Mouse (Mus musculus) left cerebral cortex, postnatal 10 days (tissue): ENCODE data around the gene Fam189a1. TPM values are rescaled to one million over a fixed set of nuclear protein-coding genes. Genes with fewer than 3 reads are reported as not detected.

Experiments used
- DNase-seq, 2 experiments: peaks; one replicate each; pipeline ENCODE4 v3.0.0; 2021 to 2022; ENCODE audit warnings: low spot score in 2 of 2, mixed read lengths in 1 of 2; ENCODE audit errors: extremely low spot score in 1 of 2
- intact Hi-C: fragments of 180-260 bp; cut with DNase I; formaldehyde crosslinking; loops from one replicate; pipeline ENCODE4 v1.15.1; 2025
- total RNA-seq, 2 experiments: library from RNA; stranded (reverse); gene quantifications; 2 replicates each; pipeline ENCODE4 v1.2.3; 2021

The Fam189a1 gene
- total RNA-seq, 2 experiments from 2014 or later = 52.2 to 59.0 TPM

- DNase-seq = no peak
- intact Hi-C loops = loop anchor here (10.0 kb wide), 1 partner anchor 285 kb away; the partner anchor contains the start of gene Fam189a1
Observed at GRCm38 (mm10) chr7:64869549-64870065, 286.8 kb downstream of the Fam189a1 start.

GRCm38 (mm10) chr7:64863538-64863937 is 292.8 kb downstream of the Fam189a1 start:
- intact Hi-C loops = no loop called here
- no peak for DNase-seq

- intact Hi-C loops = no loop called here
- no peak for DNase-seq
Observed at GRCm38 (mm10) chr7:64862978-64863377, 293.4 kb downstream of the Fam189a1 start.

DNA sequence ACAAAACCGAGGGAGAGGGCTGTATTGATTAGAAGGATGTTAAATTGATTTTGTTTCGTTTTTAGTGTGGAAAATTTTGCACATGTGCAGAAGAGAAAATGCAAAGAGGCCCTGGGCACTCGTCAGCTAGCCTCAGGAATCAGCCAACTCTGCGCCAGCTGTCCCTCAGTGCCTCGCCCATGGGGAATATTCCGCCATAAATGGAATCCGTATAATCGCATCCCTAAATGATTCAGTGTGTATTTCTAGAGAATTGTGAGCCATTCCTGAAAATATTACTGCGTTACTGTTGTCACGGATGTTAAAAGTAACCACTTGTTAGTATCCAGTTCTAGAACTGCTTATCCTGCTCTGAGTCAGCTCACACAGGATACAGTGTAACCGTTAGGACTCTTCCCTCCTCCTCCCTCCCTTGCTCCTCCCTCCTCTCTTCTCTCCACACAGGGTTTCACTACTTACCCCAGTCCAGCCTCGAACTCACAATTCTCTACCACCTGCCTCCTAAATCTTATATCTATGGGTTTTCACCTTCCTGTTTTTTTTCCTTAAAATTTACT is 299.8 kb downstream of the Fam189a1 start:
- intact Hi-C loops = no loop called here
- no peak for DNase-seq

DNA sequence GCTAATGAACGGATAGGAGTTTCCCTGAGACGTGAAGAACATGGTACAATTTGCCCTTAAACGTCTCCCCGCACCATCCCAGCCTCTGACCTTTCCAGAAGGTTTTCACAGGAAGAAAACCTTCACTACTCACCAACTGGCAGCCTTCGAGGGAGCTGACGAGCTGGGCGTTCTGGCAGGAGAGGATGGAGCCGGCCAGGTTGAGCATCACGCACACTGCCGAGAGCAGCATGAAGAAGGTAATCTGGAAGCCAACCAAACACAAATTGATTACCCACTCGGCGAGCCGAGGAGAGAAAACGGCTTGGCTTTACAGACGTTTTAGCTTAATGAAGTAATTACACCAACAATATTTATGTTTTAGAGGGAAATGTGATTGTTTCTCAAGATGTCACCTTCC is 300.4 kb downstream of the Fam189a1 start:
- intact Hi-C loops = no loop called here
- DNase-seq = no peak

DNA sequence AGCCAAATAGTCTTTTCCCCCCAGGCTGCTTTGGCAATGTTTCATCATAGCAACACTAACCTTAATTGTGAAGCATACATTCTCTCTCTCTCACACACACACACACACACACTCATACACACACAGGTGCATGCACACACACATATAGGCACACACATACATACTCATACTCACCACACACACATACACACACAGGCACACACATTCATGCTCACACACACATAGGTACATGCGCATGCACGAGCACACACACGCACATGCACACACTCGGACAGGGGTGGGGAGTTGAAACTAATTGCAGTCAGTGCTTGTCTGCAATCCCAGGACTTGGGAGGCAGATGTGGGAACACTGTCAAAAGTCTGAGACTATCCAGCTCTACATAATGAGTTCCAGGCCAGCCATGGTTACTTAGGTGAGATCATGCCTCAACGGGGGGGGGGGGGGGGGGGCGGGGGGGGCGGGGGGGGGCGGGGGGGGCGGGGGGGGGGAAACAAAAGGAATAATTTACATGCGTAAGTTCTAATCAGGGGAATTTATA is 300.9 kb downstream of the Fam189a1 start:
- intact Hi-C loops = no loop called here
- no peak for DNase-seq

DNA sequence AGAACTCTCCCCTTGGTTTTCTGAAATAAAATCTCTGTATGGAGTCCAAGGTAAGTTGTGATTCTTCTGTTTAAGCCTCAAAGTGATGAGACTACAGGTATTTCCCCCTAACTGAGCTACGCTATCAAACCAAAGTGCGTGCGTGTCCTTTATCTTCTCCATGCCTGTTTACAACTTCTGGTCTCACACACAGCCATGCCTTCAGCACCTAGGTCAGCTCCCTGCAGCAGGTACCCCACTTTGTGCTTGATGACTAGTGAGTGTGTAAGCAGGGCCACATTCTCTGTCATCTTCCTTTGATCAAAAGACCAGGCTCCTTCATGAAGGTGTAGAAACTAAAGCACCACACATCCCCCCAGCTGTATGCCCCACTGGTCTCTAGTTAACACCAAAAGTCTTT is 305.6 kb downstream of the Fam189a1 start:
- DNase-seq = no peak
- intact Hi-C loops = no loop called here

- no peak for DNase-seq
- intact Hi-C loops = no loop called here
Observed at GRCm38 (mm10) chr7:64847366-64847899, 308.9 kb downstream of the Fam189a1 start.

DNA sequence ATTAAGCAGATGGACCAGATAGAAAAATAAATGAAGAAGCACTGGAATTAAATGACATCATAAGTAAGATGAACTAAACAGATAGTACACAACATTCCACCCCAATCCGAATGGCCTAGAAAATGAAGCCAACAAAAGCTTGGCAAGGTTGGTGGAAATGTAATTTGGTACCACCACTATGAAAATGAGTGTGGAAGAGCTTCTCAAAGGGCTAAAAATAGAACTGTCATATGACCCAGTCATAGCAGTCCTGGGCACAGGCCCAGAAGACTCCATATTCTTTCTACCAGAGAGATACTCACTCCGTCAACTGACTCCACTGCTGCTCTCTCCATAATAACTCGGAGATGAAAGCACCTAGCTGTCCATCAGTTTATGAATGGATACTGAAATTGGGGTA is 310.3 kb downstream of the Fam189a1 start:
- DNase-seq = no peak
- intact Hi-C loops = no loop called here

- no peak for DNase-seq
- intact Hi-C loops = no loop called here
Observed at GRCm38 (mm10) chr7:64840946-64841659, 315.3 kb downstream of the Fam189a1 start.

DNA sequence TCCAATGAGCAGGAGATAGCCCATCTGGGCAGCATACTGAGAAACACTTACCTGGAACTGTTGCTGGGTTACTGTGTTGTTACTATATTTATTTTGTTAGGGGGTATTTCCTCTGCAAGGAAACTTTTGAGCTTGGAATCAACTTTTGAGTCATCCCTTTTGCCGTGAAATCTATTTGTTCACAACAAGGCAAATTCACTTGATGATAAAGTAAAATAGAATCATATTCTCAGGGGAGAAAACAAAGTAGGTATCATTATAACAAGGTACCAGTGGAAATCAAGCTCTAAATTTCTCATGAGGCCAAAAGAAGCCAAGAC is 315.8 kb downstream of the Fam189a1 start:
- intact Hi-C loops = no loop called here
- DNase-seq = no peak

GRCm38 (mm10) chr7:64839801-64840575 is 316.4 kb downstream of the Fam189a1 start:
- intact Hi-C loops = no loop called here
- peak; percentile 47 to 64 for DNase-seq

DNA sequence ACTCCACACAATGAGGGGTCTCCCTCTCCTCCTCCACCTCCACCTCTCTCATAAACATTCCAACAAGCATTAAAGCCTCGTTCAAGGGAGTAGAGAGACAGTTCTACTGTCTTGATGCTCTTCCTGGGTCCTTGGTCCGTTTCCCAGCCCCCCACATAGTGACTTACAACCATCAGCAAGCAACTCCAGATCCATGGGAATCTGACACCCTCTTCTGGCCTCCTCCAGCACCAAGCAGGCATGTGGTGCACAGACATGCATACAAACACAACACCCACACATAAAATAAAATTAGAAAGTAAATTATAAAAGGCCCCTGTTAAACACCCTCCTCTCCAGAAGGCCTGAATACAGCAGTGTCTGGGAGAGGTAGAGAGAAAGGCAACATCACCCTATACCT is 317.1 kb downstream of the Fam189a1 start:
- intact Hi-C loops = no loop called here
- no peak for DNase-seq

GRCm38 (mm10) chr7:64830214-64830995 is 326.0 kb downstream of the Fam189a1 start:
- intact Hi-C loops = no loop called here
- no peak for DNase-seq

- intact Hi-C loops = no loop called here
- DNase-seq = no peak
Observed at GRCm38 (mm10) chr7:64821081-64821480, 335.3 kb downstream of the Fam189a1 start.

DNA sequence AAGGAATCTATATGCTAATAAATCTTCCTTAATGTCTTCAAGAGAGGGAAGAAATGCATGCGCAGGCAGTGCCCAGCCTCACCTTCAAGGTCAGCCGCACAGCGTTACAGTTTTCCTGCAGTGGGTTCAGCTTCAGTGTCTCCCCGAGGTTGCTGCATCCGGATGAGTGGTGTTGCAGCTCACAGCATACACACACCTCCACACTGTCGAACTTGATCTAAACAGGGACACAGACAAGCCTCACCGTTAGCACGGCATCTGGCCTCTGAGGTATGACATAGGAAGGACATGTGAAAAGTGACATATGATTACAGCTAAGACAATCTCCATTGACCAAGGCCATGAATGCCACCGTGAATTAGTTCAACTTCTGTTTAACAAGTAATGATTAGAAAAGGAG is 336.7 kb downstream of the Fam189a1 start:
- DNase-seq = no peak
- intact Hi-C loops = no loop called here

DNA sequence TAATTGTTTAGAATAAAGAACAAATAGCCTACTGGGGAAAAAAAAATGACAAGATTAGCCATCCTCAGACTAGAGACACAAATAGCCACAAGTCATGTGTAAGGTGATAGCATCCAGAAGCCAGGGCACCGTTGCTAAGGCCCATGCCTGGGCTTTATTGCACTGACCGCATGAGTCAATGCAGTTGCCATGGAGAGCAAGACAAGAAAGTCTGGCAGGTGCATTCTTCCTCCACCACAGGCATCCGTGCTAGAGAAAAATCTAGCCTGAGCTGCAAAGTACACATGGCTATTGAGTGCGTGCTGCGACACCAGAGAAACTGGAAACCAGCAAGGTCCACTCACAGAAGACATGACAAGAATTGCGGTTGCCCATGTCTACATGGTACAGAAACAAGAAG is 347.5 kb downstream of the Fam189a1 start:
- DNase-seq = no peak

DNA sequence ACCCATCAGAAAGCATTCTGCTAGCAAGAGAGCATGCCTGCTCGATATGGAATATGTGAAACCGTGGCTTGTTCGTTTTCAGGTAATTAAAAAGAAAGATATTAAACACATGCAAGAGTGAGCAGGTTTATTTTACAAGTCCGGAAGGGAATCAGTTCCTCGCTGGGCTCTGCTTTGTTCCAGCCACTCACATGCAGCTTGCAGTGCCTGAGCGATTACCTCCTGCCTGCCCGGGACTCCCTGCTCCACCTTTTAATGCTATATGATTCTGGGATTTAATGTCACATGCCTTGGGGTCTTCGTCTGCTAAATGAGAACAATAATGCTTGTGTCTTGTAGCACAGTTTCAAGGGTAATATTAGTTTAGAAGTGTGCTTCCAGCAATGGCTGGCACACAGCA is 351.3 kb downstream of the Fam189a1 start:
- no peak for DNase-seq
- intact Hi-C loops = no loop called here

More for the DNA sequence above, 347.5 kb downstream of the Fam189a1 start:
- intact Hi-C loops = no loop called here

DNA sequence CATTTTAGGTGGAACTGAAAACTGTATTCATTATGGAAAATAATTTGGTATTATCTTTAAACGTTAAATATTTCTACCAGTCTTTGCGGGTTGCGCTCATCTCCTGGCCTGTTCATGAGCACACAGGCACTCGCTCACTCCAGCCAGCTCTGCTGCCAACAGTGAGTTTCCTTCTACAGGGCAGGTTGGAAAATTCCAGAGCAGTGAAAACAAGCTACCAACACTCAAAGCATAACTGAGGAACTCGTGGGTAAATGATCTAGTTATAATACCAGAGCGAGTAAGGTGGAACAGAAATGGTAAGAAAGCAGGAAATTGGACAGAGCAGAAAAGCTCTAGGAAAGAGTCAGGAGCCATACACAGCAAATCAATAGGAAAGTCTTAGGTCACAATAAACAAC is 360.8 kb downstream of the Fam189a1 start:
- intact Hi-C loops = no loop called here
- DNase-seq = no peak
